Mouse (Mus musculus): ENCODE results near the gene Lama5.

DNA sequence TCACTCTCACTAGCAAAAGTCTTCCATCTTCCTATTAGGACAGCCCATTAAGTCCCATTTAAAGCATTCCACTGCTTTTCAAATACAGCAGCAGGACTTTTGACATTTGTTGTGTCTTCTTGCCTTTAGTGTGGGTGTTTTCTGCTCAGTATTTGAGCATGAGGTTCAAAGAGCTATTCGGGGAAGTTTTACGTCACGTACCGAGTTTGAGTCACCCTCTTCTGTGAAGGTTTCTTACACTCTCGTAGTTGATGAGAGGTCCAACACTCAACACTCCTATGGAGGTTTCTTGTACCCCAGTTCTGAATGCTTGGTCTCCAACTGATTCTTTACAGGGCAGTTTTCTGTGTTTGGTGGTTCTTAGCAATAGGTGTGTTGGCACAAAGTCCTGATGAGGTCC is 22.3 kb upstream of the Lama5 start:
- TF ChIP-seq CTCF (IDR thresholded peaks at IDR 0.05; ENCODE audit: borderline replicate concordance, insufficient read depth, low read depth, low read length), result no peak
- TF ChIP-seq POLR2A (IDR thresholded peaks at IDR 0.05; ENCODE audit: borderline replicate concordance, insufficient read depth, low read length), result no peak
